Mouse (Mus musculus) small intestine, adult 2 months (tissue): ENCODE results near the gene Plppr4. TPM values are rescaled to one million over a fixed set of nuclear protein-coding genes. Genes with fewer than 3 reads are reported as not detected.

Experiments used
- H3K27ac ChIP-seq: fragments of 200-500 bp; 2 replicates; pipeline ENCODE4 v1.5.1; 2012; ENCODE audit warnings: low read depth, low read length, control low read depth, inconsistent platforms; ENCODE audit not compliant: insufficient read depth
- H3K27me3 ChIP-seq: fragments of 200-500 bp; 2 replicates; pipeline ENCODE4 v1.6.1; 2012; ENCODE audit warnings: mild to moderate bottlenecking, moderate library complexity, low read length, inconsistent platforms; ENCODE audit not compliant: control insufficient read depth, insufficient read depth
- H3K36me3 ChIP-seq: fragments of 200-500 bp; 2 replicates; pipeline ENCODE4 v1.6.1; 2012; ENCODE audit warnings: mild to moderate bottlenecking, low read length, control low read depth, inconsistent platforms; ENCODE audit not compliant: control insufficient read depth, insufficient read depth
- H3K4me1 ChIP-seq: fragments of 200-500 bp; 2 replicates; pipeline ENCODE4 v1.6.1; 2012; ENCODE audit warnings: low read length, inconsistent platforms, mixed read lengths; ENCODE audit not compliant: control insufficient read depth, insufficient read depth, insufficient read length
- H3K4me3 ChIP-seq: fragments of 200-500 bp; 2 replicates; pipeline ENCODE4 v1.5.1; 2012; ENCODE audit warnings: low read depth, mild to moderate bottlenecking, control low read depth, inconsistent platforms, low read length, moderate library complexity
- CTCF ChIP-seq: fragments of 200-500 bp; IDR thresholded peaks from 2 replicates; pipeline ENCODE4 v1.5.1; 2012; ENCODE audit warnings: low read depth, mild to moderate bottlenecking, control low read depth, inconsistent platforms, low read length, moderate library complexity, mixed read lengths; ENCODE audit not compliant: insufficient replicate concordance, insufficient read length; ENCODE audit errors: extremely low read depth
- POLR2A ChIP-seq: fragments of 200-500 bp; IDR thresholded peaks from 2 replicates; pipeline ENCODE4 v1.6.1; 2012; ENCODE audit warnings: low read depth, mild to moderate bottlenecking, control low read depth, inconsistent platforms, low read length, moderate library complexity
- WGBS: fragments of 180-500 bp; shearing (Covaris S2); methylation state at CpG from one replicate; pipeline ENCODE4 v1.1.7; 2018; 5-methylcytosine and 5-hydroxymethylcytosine counted together
- polyA plus RNA-seq: library from polyadenylated mRNA; depleted of rRNA; stranded (reverse); fragments of >200 nt; gene quantifications from 2 replicates; pipeline ENCODE4 v1.2.3, GENCODE M21; 2012

Plppr4 gene
- polyA plus RNA-seq, 1 experiment, result not detected

DNA sequence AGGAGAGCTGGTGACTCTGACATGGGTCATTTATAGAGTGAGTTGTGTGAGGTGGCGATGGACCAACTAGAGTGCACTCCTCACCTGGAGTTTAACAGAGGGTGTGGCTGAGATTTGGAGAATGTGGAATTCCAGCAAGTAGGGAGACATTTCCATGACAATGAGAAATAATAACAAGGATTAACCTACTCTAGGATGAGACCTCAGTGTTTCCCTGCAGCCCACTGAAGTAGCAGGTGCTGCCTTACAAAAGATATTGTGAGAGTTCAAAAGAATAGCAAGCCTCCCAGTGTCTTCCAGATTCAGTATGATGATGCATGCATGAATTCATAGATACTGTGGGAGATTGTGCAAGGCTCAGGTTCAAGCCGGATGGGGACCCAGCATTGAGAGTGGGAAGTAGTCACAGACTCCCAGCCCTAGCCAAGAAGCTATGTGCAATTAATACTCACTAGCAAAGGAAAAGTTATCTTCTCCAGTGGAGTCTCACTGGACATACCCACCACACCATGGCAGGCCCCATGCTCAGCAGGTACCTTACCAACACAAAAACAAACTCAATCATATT, 49.8 kb downstream of the Plppr4 start:
- TF ChIP-seq POLR2A (no peak), CTCF (no peak)
- Histone ChIP-seq H3K27me3 (no peaks in the 10 kb centered on the region), H3K4me3 (no peak overlapping the region), H3K4me1 (no peaks in the 10 kb centered on the region), H3K36me3 (no peaks in the 10 kb centered on the region), H3K27ac (no peak overlapping the region)
- 87% methylated on average over 2 of the region's 2 CpGs for WGBS

DNA sequence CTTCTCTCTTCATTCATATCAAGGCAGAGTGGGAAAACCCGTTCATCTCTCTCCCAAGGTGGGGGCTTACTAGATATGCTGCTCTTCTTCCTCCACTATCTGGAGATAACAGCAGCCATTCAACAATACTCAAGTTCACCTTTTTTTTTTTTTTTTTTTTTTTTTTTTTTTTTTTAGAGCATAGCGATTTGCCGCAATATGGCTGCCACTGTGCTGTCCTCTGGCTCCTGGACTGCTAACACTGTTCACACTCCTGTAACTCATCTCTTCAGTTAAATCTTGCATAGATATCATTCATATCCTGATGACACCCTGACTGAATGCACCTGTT, 51.1 kb downstream of the Plppr4 start:
- no peaks in the 10 kb centered on the region for H3K4me1 ChIP-seq
- H3K4me3 ChIP-seq, result no peak overlapping the region
- H3K27me3 ChIP-seq, result no peaks in the 10 kb centered on the region
- no peak for TF ChIP-seq CTCF
- TF ChIP-seq POLR2A, result no peak
- H3K36me3 ChIP-seq, result no peaks in the 10 kb centered on the region
- 91% methylated on average over 3 of the region's 3 CpGs for WGBS
- H3K27ac ChIP-seq, result no peak overlapping the region

DNA sequence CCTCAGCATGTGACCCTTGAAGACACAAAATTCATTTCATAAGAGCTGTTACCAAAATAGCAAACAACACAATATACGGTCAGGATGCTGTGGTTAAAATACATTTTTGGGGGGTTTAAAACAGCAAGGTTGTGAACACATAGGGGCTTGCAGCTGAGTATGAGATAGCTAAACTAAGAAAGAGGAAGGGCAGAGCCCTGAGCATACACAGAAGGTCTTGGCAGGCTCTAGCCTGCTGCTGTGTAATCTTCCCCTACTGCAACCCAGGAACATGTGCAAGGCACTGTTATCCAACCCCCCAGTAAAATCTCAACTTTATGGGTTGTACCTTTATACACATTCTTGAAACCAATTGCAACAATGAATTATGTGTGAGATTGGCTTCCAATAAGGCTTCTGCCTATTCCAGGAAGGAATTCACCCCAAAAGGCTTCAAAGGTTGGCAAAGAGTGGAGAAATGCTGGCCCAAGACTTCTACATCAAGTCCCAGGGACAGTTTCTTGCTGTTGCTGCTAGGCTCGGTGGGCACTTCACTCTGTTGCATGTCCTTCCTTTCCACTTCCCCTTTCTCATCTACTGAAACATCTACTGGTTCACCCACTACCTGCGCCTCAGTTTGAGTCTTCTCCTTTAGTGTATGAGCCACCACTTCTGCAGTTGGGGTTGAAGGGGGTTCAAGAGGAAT, 51.6 kb downstream of the Plppr4 start:
- no peak overlapping the region for H3K27ac ChIP-seq
- H3K36me3 ChIP-seq, result no peaks in the 10 kb centered on the region
- no peak overlapping the region for H3K4me3 ChIP-seq
- no peaks in the 10 kb centered on the region for H3K27me3 ChIP-seq
- TF ChIP-seq CTCF, result no peak
- no peak for TF ChIP-seq POLR2A
- 84% methylated on average over 3 of the region's 3 CpGs for WGBS
- no peaks in the 10 kb centered on the region for H3K4me1 ChIP-seq

DNA sequence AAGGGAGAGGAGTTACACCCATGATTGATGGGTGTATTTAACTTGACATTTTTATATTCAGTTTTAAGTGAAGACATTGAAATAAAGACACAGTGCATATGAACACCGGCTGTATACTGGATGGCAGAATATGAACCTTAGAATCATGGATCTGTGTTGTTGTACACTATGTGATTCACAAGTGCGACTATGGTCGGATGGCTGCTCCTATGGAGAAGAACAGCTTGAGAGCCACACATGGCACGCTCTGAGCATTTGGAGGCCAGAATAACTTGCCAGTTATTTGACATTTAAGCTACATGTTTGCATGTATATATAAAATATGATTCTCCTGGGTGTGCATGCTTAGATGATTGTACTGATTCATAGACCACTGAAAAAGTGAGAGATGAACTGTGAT, 53.1 kb downstream of the Plppr4 start:
- Histone ChIP-seq H3K27ac (no peak overlapping the region), H3K4me3 (no peak overlapping the region), H3K36me3 (no peaks in the 10 kb centered on the region), H3K4me1 (no peaks in the 10 kb centered on the region), H3K27me3 (no peaks in the 10 kb centered on the region)
- 90% methylated on average over 4 of the region's 4 CpGs for WGBS
- TF ChIP-seq POLR2A (no peak), CTCF (no peak)

DNA sequence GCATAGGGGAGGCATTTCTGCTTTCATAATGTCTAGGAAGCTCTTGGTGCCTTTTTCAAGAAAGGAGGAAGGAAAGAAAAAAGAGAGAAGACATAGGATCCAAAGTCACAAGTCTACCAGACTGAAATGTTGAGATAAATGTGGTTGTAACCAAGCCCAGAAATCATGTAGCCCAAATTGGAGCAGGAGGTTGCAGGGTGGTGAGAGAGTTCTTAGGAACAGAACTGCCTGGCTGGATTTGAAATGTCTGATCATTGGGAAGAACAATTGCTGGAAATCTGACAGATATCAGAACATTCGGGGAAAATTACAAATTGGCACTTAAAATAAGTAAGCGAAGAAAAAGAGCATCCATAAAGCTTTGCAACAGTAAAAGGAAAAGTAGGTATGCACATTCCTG, 56.6 kb downstream of the Plppr4 start:
- TF ChIP-seq POLR2A, result no peak
- TF ChIP-seq CTCF, result no peak
- Histone ChIP-seq H3K36me3 (no peaks in the 10 kb centered on the region), H3K27me3 (no peaks in the 10 kb centered on the region), H3K4me3 (no peak overlapping the region), H3K4me1 (no peaks in the 10 kb centered on the region), H3K27ac (no peak overlapping the region)
- WGBS, result 92% methylated on average over 2 of the region's 2 CpGs

DNA sequence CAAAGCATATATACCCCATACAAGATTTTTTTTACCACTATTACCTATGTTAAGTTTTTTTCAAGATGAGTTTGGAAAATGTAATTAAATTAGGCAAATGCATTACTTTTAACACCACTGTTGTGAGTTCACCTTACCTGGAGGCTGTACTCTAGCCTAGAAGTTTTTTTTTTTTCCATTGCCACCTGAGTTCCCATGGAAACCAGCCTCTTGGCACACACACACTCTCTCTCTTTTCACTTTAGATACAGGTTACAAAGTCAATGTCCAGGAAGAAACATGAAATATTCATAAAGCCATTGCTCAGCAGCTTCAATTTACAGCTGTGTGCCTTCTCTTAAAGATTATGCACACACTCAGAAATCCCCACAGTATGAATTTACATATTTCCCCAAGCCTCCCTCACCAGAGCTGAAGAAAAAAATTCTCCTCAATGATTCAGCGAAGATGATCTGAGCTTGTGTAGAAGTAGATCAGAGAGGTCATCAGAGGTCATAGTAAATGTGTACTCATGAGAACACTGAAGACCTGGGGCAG, 59.9 kb downstream of the Plppr4 start:
- WGBS, result 50% methylated on average over 1 of the region's 1 CpGs

DNA sequence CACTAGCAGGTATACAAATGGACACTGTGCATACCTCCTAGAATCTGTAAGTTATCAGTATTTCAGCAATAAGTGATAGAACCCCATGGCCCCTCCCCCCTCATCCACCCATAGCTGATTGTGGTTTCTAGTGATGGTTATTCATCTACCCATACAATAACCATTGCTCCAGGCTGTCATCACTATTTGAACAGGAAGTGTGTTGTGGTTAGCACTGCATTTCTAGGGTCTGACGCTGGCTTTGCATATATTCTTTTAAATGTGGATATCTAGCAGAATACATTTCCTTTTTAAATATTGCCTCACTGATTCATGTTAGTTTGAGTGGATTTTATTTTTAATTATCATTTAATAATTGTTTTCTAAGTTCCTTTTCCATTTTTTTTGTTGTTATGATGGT, 62.9 kb downstream of the Plppr4 start:
- TF ChIP-seq POLR2A (no peak), CTCF (no peak)
- Histone ChIP-seq H3K4me1 (no peaks in the 10 kb centered on the region), H3K27me3 (no peaks in the 10 kb centered on the region), H3K4me3 (no peak overlapping the region), H3K27ac (no peak overlapping the region), H3K36me3 (no peaks in the 10 kb centered on the region)
- 64% methylated on average over 1 of the region's 1 CpGs for WGBS

More for the DNA sequence above, 59.9 kb downstream of the Plppr4 start:
- H3K4me1 ChIP-seq, result no peaks in the 10 kb centered on the region
- no peaks in the 10 kb centered on the region for H3K27me3 ChIP-seq
- TF ChIP-seq CTCF (no peak), POLR2A (no peak)
- no peak overlapping the region for H3K4me3 ChIP-seq
- H3K27ac ChIP-seq, result no peak overlapping the region
- H3K36me3 ChIP-seq, result no peaks in the 10 kb centered on the region
